Comparison of ENCODE assay signal across 16 mouse cellular contexts in the genomic region with DNA sequence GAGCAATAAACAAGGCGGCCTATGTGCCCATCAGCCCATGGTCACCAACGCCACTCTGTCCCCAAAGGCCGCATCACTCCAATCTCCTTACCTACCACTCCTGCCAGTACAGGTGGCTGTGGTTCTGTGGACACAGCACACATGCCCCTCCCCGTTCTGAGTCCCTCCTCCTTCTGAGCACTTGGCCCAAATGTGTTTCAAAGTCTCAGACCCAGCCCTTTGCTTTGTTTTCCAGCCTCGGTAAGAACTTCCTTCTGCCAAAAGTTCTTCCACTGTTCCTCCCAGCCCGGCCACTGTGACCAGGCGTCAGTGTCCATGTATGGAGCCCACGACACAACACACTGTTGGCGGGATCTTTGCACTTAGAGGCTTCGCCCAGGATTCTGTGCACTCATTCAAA. TPM values are rescaled to one million over a fixed set of nuclear protein-coding genes. Genes with fewer than 3 reads are reported as not detected.
DNase-seq lines count a peak whose midpoint lies in the region; ATAC-seq and TF ChIP-seq lines count a peak whose summit lies in the region.
"Had no signal": no experiment of that assay in that cellular context is flagged by ENCODE, and none has a peak within 500 bp of the region (broad histone marks: within the 10 kb centered on the region; RNA-seq: fewer than 3 reads in every experiment).

No protein-coding gene starts in this region.

- peaks cover 30% of the 10 kb centered on the region for H3K4me1 ChIP-seq in heart, embryonic 10.5 days
- H3K4me1 ChIP-seq in E14TG2a.4 (replicated peaks; ENCODE audit: low read depth, low read length) = peaks cover 60% of the 10 kb centered on the region
- peaks cover 5 to 10% of the 10 kb centered on the region in 2 experiments; a peak in 3 of 4 replicates for H3K4me1 ChIP-seq in ES-E14 (ENCODE audit: control insufficient read depth in 2 of 2, insufficient read depth in 2 of 2, low read length in 2 of 2, poor library complexity in 1 of 2)
- H3K4me1 ChIP-seq in stomach, embryonic 15.5 days = peaks cover 16% of the 10 kb centered on the region

- H3K9ac ChIP-seq in ES-E14 (ENCODE audit: insufficient read depth, low read depth, low read length, poor library complexity, severe bottlenecking) = no peak overlapping the region; the same call in 1 of the 2 replicates
- no peak overlapping the region for H3K9ac ChIP-seq in stomach, embryonic 15.5 days
- H3K9ac ChIP-seq: embryonic facial prominence, embryonic 15.5 days; hindbrain, embryonic 14.5 days had no signal

- no peaks in the 10 kb centered on the region for H3K27me3 ChIP-seq in heart, embryonic 10.5 days (ENCODE audit: insufficient read depth, poor library complexity, severe bottlenecking)
- no peaks in the 10 kb centered on the region for H3K27me3 ChIP-seq in E14TG2a.4 (ENCODE audit: insufficient read depth, low read length)
- no peaks in the 10 kb centered on the region for H3K27me3 ChIP-seq in stomach, embryonic 15.5 days (replicated peaks)
- H3K27me3 ChIP-seq: CH12.LX; embryonic facial prominence, embryonic 15.5 days had no signal

- no peak overlapping the region for H3K27ac ChIP-seq in heart, embryonic 10.5 days
- no peak overlapping the region for H3K27ac ChIP-seq in ES-E14 (ENCODE audit: insufficient read depth, low read depth, low read length, poor library complexity, severe bottlenecking)
- 0 out of 2 replicates have a peak overlapping the region, but pooled peaks have one; percentile 16 for H3K27ac ChIP-seq in stomach, embryonic 15.5 days
- H3K27ac ChIP-seq: embryonic facial prominence, embryonic 15.5 days; forebrain, embryonic 10.5 days; gastrocnemius, adult 2 months; hindbrain, embryonic 10.5 days; hindbrain, embryonic 14.5 days had no signal

- no peak overlapping the region for H3K4me2 ChIP-seq in stomach, embryonic 15.5 days
- H3K4me2 ChIP-seq: embryonic facial prominence, embryonic 15.5 days; hindbrain, embryonic 14.5 days had no signal

- H3K36me3 ChIP-seq in heart, embryonic 10.5 days = no peaks in the 10 kb centered on the region
- H3K36me3 ChIP-seq in E14TG2a.4 (ENCODE audit: insufficient read depth, low read length) (peaks cover 27% of the 10 kb centered on the region), ES-E14 (ENCODE audit: control insufficient read depth, insufficient read depth, low read length, poor library complexity, severe bottlenecking) (0 out of 2 replicates have a peak, but pooled peaks cover 2% of the 10 kb centered on the region)
- no peaks in the 10 kb centered on the region for H3K36me3 ChIP-seq in stomach, embryonic 15.5 days
- H3K36me3 ChIP-seq: embryonic facial prominence, embryonic 15.5 days; forebrain, embryonic 10.5 days; hindbrain, embryonic 10.5 days had no signal

- no peak for ATAC-seq in stomach, embryonic 15.5 days (ENCODE audit: insufficient read depth, low FRiP score, low read depth)
- ATAC-seq: forebrain, embryonic 14.5 days had no signal

- intact Hi-C loops in heart, postnatal 25 days (cut with DNase I) = loop anchor here (1.0 kb wide), 1 partner anchor 116 kb away; no protein-coding TSS in a partner anchor

- 84% methylated on average over 10 of the region's 10 CpGs for WGBS in heart, embryonic 10.5 days
- WGBS in stomach, embryonic 15.5 days = 84% methylated on average over 10 of the region's 10 CpGs

- no peaks in the 10 kb centered on the region for H3K9me3 ChIP-seq in heart, embryonic 10.5 days
- H3K9me3 ChIP-seq in E14TG2a.4 (ENCODE audit: low read length) = no peaks in the 10 kb centered on the region
- H3K9me3 ChIP-seq in ES-E14 (ENCODE audit: control insufficient read depth, insufficient read depth, low read depth, low read length) = no peaks in the 10 kb centered on the region
- no peaks in the 10 kb centered on the region for H3K9me3 ChIP-seq in stomach, embryonic 15.5 days
- H3K9me3 ChIP-seq: embryonic facial prominence, embryonic 15.5 days; forebrain, embryonic 10.5 days; hindbrain, embryonic 10.5 days had no signal

- in situ Hi-C loops in ES-E14 (cut with MboI; ENCODE audit: low sequenced_read_pairs in 2 of 2, unreplicated experiment in 2 of 2) = no loop called here

- no peak overlapping the region for H3K4me3 ChIP-seq in heart, embryonic 10.5 days
- H3K4me3 ChIP-seq in E14TG2a.4 (replicated peaks; ENCODE audit: low read length) = peak overlapping the region; percentile 18
- H3K4me3 ChIP-seq in ES-E14 (ENCODE audit: insufficient read depth in 1 of 2, low read depth in 1 of 2, low read length in 2 of 2, poor library complexity in 1 of 2, severe bottlenecking in 1 of 2) = peak overlapping the region; percentile 19 to 26; a peak in 1 of 4 replicates
- H3K4me3 ChIP-seq in stomach, embryonic 15.5 days (replicated peaks) = no peak overlapping the region
- H3K4me3 ChIP-seq: embryonic facial prominence, embryonic 15.5 days; erythroblast, embryonic 14.5 days; forebrain, embryonic 10.5 days; gastrocnemius, adult 2 months; hindbrain, embryonic 10.5 days had no signal

- DNase-seq in heart, embryonic 10.5 days (ENCODE audit: low spot score) = peak; percentile 65
- no peak for DNase-seq in heart, postnatal 25 days (ENCODE audit: low spot score)
- no peak for DNase-seq in ES-E14 (ENCODE audit: low read depth, low spot score)
- no peak for DNase-seq in testis, postnatal 14 days (ENCODE audit: low spot score)
- no peak for DNase-seq in neural tube, embryonic 10.5 days (ENCODE audit: extremely low spot score, low spot score)

- TF ChIP-seq CTCF in E14TG2a.4 (conservative IDR thresholded peaks at IDR 0.05; ENCODE audit: low read length) = no peak

TF ChIP-seq in ES-E14, 5 proteins besides CTCF, POLR2A, EP300 and RAD21:
- no peak for TF ChIP-seq HCFC1 (IDR thresholded peaks at IDR 0.05; ENCODE audit: borderline replicate concordance, insufficient read depth, low read length)
- TF ChIP-seq ZC3H11A (IDR thresholded peaks at IDR 0.05; ENCODE audit: borderline replicate concordance, low read depth, low read length) = no peak
- no peak for TF ChIP-seq MAFK (IDR thresholded peaks at IDR 0.05; ENCODE audit: insufficient read depth, low read depth, low read length)
- TF ChIP-seq ZNF384 (IDR thresholded peaks at IDR 0.05; ENCODE audit: low read depth, low read length) = no peak
- TF ChIP-seq CHD2 (IDR thresholded peaks at IDR 0.05; ENCODE audit: low read depth, low read length) = no peak

RNA-seq across cellular contexts. Expression of a gene that starts 2.2 kb away (rescaled TPM):
- 30.2 and 31.5 TPM in 2 replicates for polyA plus RNA-seq in heart, embryonic 10.5 days (2016; fragmentation: Nextera tagmentation; extraction: Ambion mirVana)
- total RNA-seq in heart, postnatal 25 days (2021) = 10 to 100 TPM; 42.5 to 44.2 TPM
- total RNA-seq in ES-E14 (2012; rRNA removed) = 27.8 and 28.1 TPM in 2 replicates
- polyA plus RNA-seq in stomach, embryonic 15.5 days (2015; fragmentation: Nextera tagmentation; extraction: Ambion mirVana) = 31.3 and 34.8 TPM in 2 replicates

RNA-seq across cellular contexts. Expression of a gene that starts 50.3 kb away (rescaled TPM):
- polyA plus RNA-seq in heart, embryonic 10.5 days (2016; fragmentation: Nextera tagmentation; extraction: Ambion mirVana) = 21.3 and 24.5 TPM in 2 replicates
- 10 to 100 TPM; 11.8 to 13.9 TPM for total RNA-seq in heart, postnatal 25 days (2021)
- total RNA-seq in ES-E14 (2012; rRNA removed) = 28.0 and 37.1 TPM in 2 replicates
- 8.1 and 8.7 TPM in 2 replicates for polyA plus RNA-seq in stomach, embryonic 15.5 days (2015; fragmentation: Nextera tagmentation; extraction: Ambion mirVana)
- polyA plus RNA-seq: erythroblast, embryonic 14.5 days had no signal

RNA-seq across cellular contexts. Expression of a gene that starts 57.3 kb away (rescaled TPM):
- polyA plus RNA-seq in heart, embryonic 10.5 days (2016; fragmentation: Nextera tagmentation; extraction: Ambion mirVana) = 0.17 and 0.20 TPM in 2 replicates
- total RNA-seq in heart, postnatal 25 days (2021) = under 1 TPM; 0.31 to 0.42 TPM
- total RNA-seq in ES-E14 (2012; rRNA removed) = 0.76 and 0.79 TPM in 2 replicates
- polyA plus RNA-seq in stomach, embryonic 15.5 days (2015; fragmentation: Nextera tagmentation; extraction: Ambion mirVana) = 0.49 and 0.84 TPM in 2 replicates
- total RNA-seq: CH12.LX had no signal
- polyA plus RNA-seq: erythroblast, embryonic 14.5 days; heart, embryonic 14.5 days had no signal

Comparison
In these comparisons a context has a peak if more than half of its experiments do, and no peak if none do; other contexts are left out.
1. H3K4me3 ChIP-seq: peak in E14TG2a.4 (single experiment) and ES-E14 (2 of 2); none in heart, embryonic 10.5 days (single experiment) and stomach, embryonic 15.5 days (single experiment).